In genomic region chr17:33523431-33523917, GRCm38 (mm10) we compare ENCODE assay signal across 7 mouse cellular contexts. TPM values are rescaled to one million over a fixed set of nuclear protein-coding genes. Genes with fewer than 3 reads are reported as not detected.
DNase-seq lines count a peak whose midpoint lies in the region; ATAC-seq and TF ChIP-seq lines count a peak whose summit lies in the region.

No protein-coding gene starts in this region.

- H3K36me3 ChIP-seq in lung, embryonic 14.5 days (ENCODE audit: insufficient read depth), result peaks cover 12% of the 10 kb centered on the region
- peaks cover under 1% of the 10 kb centered on the region; the same call in 1 of the 2 replicates for H3K36me3 ChIP-seq in liver, embryonic 11.5 days (ENCODE audit: control insufficient read depth, insufficient read depth, low read length)
- H3K36me3 ChIP-seq in stomach, embryonic 14.5 days (ENCODE audit: control insufficient read depth, insufficient read depth, low read length), result peaks cover 5% of the 10 kb centered on the region

- peak overlapping the region; percentile 84 for H3K4me2 ChIP-seq in lung, embryonic 14.5 days
- H3K4me2 ChIP-seq in liver, embryonic 11.5 days, result peak overlapping the region; percentile 72
- H3K4me2 ChIP-seq in stomach, embryonic 14.5 days (replicated peaks; ENCODE audit: low read depth, low read length), result peak overlapping the region; percentile 78

- ATAC-seq in lung, embryonic 14.5 days (ENCODE audit: insufficient read depth), result peak; percentile 24; the same call in 1 of the 2 replicates
- ATAC-seq in liver, embryonic 11.5 days (replicated peaks; ENCODE audit: low FRiP score), result peak; percentile 46; the same call in 1 of the 2 replicates
- peak; percentile 38; the same call in 1 of the 2 replicates for ATAC-seq in stomach, embryonic 14.5 days (ENCODE audit: insufficient number of reproducible peaks, insufficient read depth, low FRiP score, low read depth)
- ATAC-seq in monocyte, adult 5-6 weeks (replicated peaks; ENCODE audit: insufficient number of reproducible peaks, low FRiP score, low TSS enrichment, poor library complexity, severe bottlenecking), result no peak

- H3K9ac ChIP-seq in lung, embryonic 14.5 days, result peak overlapping the region; percentile 75
- peak overlapping the region; percentile 73; the same call in 1 of the 2 replicates for H3K9ac ChIP-seq in liver, embryonic 11.5 days (ENCODE audit: low read depth, low read length)
- H3K9ac ChIP-seq in stomach, embryonic 14.5 days (replicated peaks; ENCODE audit: low read depth, low read length), result peak overlapping the region; percentile 60

- TF ChIP-seq CTCF in lung, embryonic 14.5 days (IDR thresholded peaks at IDR 0.05; ENCODE audit: low read depth), result no peak

- peaks cover 23% of the 10 kb centered on the region for H3K4me1 ChIP-seq in lung, embryonic 14.5 days (ENCODE audit: insufficient read depth)
- peaks cover 12% of the 10 kb centered on the region for H3K4me1 ChIP-seq in liver, embryonic 11.5 days (replicated peaks; ENCODE audit: control insufficient read depth, insufficient read depth, low read length)
- H3K4me1 ChIP-seq in stomach, embryonic 14.5 days (ENCODE audit: control insufficient read depth, insufficient read depth, low read length), result peaks cover 19% of the 10 kb centered on the region; the same call in 1 of the 2 replicates

- no peaks in the 10 kb centered on the region for H3K27me3 ChIP-seq in lung, embryonic 14.5 days (ENCODE audit: insufficient read depth, low read length)
- no peaks in the 10 kb centered on the region for H3K27me3 ChIP-seq in liver, embryonic 11.5 days (replicated peaks; ENCODE audit: control insufficient read depth, insufficient read depth, low read length)
- no peaks in the 10 kb centered on the region for H3K27me3 ChIP-seq in stomach, embryonic 14.5 days (ENCODE audit: control insufficient read depth, insufficient read depth, low read length)

- peak overlapping the region; percentile 90 for H3K27ac ChIP-seq in lung, embryonic 14.5 days (ENCODE audit: low read depth)
- no peak overlapping the region for H3K27ac ChIP-seq in liver, embryonic 11.5 days (ENCODE audit: low read depth, low read length)
- H3K27ac ChIP-seq in stomach, embryonic 14.5 days (ENCODE audit: low read length), result peak overlapping the region; percentile 57; the same call in 1 of the 2 replicates

- DNase-seq in lung, embryonic 14.5 days, result peak; percentile 70
- DNase-seq in lung, adult 18-20 months, result no peak
- DNase-seq in adrenal gland, postnatal 14 days, result peak; percentile 39
- DNase-seq in forelimb bud, embryonic 11.5 days (ENCODE audit: low read depth, low spot score), result peak; percentile 52
- no peak for DNase-seq in liver, embryonic 11.5 days (ENCODE audit: low spot score)

- WGBS in lung, embryonic 14.5 days, result 4% methylated on average over 13 of the region's 13 CpGs
- WGBS in liver, embryonic 11.5 days, result 11% methylated on average over 12 of the region's 13 CpGs
- WGBS in stomach, embryonic 14.5 days, result 7% methylated on average over 11 of the region's 13 CpGs

- no peaks in the 10 kb centered on the region for H3K9me3 ChIP-seq in lung, embryonic 14.5 days (ENCODE audit: low read depth, low read length)
- H3K9me3 ChIP-seq in liver, embryonic 11.5 days (ENCODE audit: control insufficient read depth, low read length), result no peaks in the 10 kb centered on the region
- H3K9me3 ChIP-seq in stomach, embryonic 14.5 days (ENCODE audit: control insufficient read depth, low read depth, low read length), result no peaks in the 10 kb centered on the region

- H3K4me3 ChIP-seq in lung, embryonic 14.5 days (ENCODE audit: low read depth, low read length), result peak overlapping the region; percentile 69
- peak overlapping the region; percentile 64 for H3K4me3 ChIP-seq in liver, embryonic 11.5 days (ENCODE audit: low read depth, low read length)
- peak overlapping the region; percentile 46 for H3K4me3 ChIP-seq in stomach, embryonic 14.5 days (ENCODE audit: low read depth, low read length)

RNA-seq across cellular contexts. Expression of gene Adamts10, which starts 0.5 kb away (rescaled TPM):
- polyA plus RNA-seq in lung, embryonic 14.5 days (2014; fragmentation: Nextera tagmentation; extraction: Ambion mirVana), result 117 and 126 TPM in 2 replicates
- 39.9 and 51.3 TPM in 2 replicates for total RNA-seq in adrenal gland, postnatal 14 days (2021)
- polyA plus RNA-seq in liver, embryonic 11.5 days (2014; fragmentation: Nextera tagmentation; extraction: Ambion mirVana), result 26.8 and 33.3 TPM in 2 replicates
- polyA plus RNA-seq in stomach, embryonic 14.5 days (2014; fragmentation: Nextera tagmentation; extraction: Ambion mirVana), result 64.6 and 64.7 TPM in 2 replicates
- 71.1 to 159 TPM (median 83.0 TPM) in 3 replicates for total RNA-seq in monocyte, adult 5-6 weeks (2017)

RNA-seq across cellular contexts. Expression of gene Myo1f, which starts 32.0 kb away (rescaled TPM):
- 4.3 and 4.7 TPM in 2 replicates for polyA plus RNA-seq in lung, embryonic 14.5 days (2014; fragmentation: Nextera tagmentation; extraction: Ambion mirVana)
- 1.7 and 7.8 TPM in 2 replicates for total RNA-seq in adrenal gland, postnatal 14 days (2021)
- polyA plus RNA-seq in liver, embryonic 11.5 days (2014; fragmentation: Nextera tagmentation; extraction: Ambion mirVana), result 8.1 and 9.8 TPM in 2 replicates
- polyA plus RNA-seq in stomach, embryonic 14.5 days (2014; fragmentation: Nextera tagmentation; extraction: Ambion mirVana), result 3.2 and 3.5 TPM in 2 replicates
- total RNA-seq in monocyte, adult 5-6 weeks (2017), result 541 to 588 TPM (median 587 TPM) in 3 replicates

Comparison
In these comparisons a context has a peak if more than half of its experiments do, and no peak if none do; other contexts are left out.
1. DNase-seq: peak in lung, embryonic 14.5 days (single experiment), adrenal gland, postnatal 14 days (single experiment) and forelimb bud, embryonic 11.5 days (single experiment); none in lung, adult 18-20 months (0 of 2) and liver, embryonic 11.5 days (single experiment).
2. Peak in every context shown above with its lines, with median percentiles within 50 percentile points of each other: H3K4me2 ChIP-seq, H3K4me3 ChIP-seq and H3K9ac ChIP-seq.